9 mouse cellular contexts compared by ENCODE assay signal in the genomic region with DNA sequence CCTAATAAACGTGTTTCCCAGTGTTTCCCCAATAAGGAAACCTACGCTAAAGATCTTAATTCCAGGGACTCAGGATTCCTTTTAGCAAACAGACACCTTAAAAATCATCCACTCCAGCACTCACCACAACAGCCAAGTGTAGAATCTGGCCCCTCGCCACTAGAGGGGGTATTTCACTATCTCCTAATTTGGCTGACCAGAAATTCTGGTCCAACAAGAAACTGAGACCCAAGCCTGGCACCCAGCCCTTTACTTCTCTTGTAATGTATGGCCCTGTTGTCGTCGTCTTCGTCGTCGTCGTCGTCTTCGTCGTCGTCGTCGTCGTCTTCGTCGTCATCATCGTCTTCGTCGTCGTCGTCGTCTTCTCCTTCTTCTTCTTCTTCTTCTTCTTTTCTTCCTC. TPM values are rescaled to one million over a fixed set of nuclear protein-coding genes. Genes with fewer than 3 reads are reported as not detected.
DNase-seq lines count a peak whose midpoint lies in the region; ATAC-seq and TF ChIP-seq lines count a peak whose summit lies in the region.
"Had no signal": no experiment of that assay in that cellular context is flagged by ENCODE, and none has a peak within 500 bp of the region (broad histone marks: within the 10 kb centered on the region; RNA-seq: fewer than 3 reads in every experiment).

No protein-coding gene starts in this region.

- no peaks in the 10 kb centered on the region for H3K36me3 ChIP-seq in kidney, adult 2 months (ENCODE audit: control insufficient read depth, insufficient read depth, low read length)
- H3K36me3 ChIP-seq in E14TG2a.4 (ENCODE audit: insufficient read depth, low read length), result no peaks in the 10 kb centered on the region
- H3K36me3 ChIP-seq in intestine, embryonic 15.5 days, result no peaks in the 10 kb centered on the region
- no peaks in the 10 kb centered on the region for H3K36me3 ChIP-seq in hindbrain, embryonic 14.5 days (replicated peaks; ENCODE audit: control insufficient read depth, insufficient read depth)
- H3K36me3 ChIP-seq: heart, embryonic 15.5 days had no signal

- intact Hi-C loops in gastrocnemius, postnatal 36 days (cut with DNase I), result no loop called here

- TF ChIP-seq CTCF in kidney, adult 2 months (conservative IDR thresholded peaks at IDR 0.05; ENCODE audit: insufficient read depth, insufficient read length, low read depth, low read length), result peak; percentile 47
- peak; percentile 59 for TF ChIP-seq CTCF in E14TG2a.4 (conservative IDR thresholded peaks at IDR 0.05; ENCODE audit: low read length)

- no peaks in the 10 kb centered on the region for H3K27me3 ChIP-seq in kidney, adult 2 months (replicated peaks; ENCODE audit: control insufficient read depth, insufficient read depth, low read length)
- peaks cover 12% of the 10 kb centered on the region; the same call in 1 of the 2 replicates for H3K27me3 ChIP-seq in E14TG2a.4 (ENCODE audit: insufficient read depth, low read length)
- no peaks in the 10 kb centered on the region for H3K27me3 ChIP-seq in intestine, embryonic 15.5 days (replicated peaks)
- no peaks in the 10 kb centered on the region for H3K27me3 ChIP-seq in hindbrain, embryonic 14.5 days (ENCODE audit: control insufficient read depth, insufficient read depth, low read length)
- H3K27me3 ChIP-seq: heart, embryonic 15.5 days had no signal

- DNase-seq in kidney, adult 2 months, result peak; percentile 43
- no peak for DNase-seq in kidney, adult 18-20 months
- peak; percentile 51 for DNase-seq in 416B (ENCODE audit: low read depth)
- DNase-seq in induced T-regulatory cell, adult 2 months (ENCODE audit: low read depth), result peak; percentile 78
- DNase-seq in gastrocnemius, postnatal 36 days, result no peak
- DNase-seq in hindbrain, embryonic 14.5 days (ENCODE audit: low spot score), result no peak

- no peaks in the 10 kb centered on the region for H3K9me3 ChIP-seq in E14TG2a.4 (ENCODE audit: low read length)
- no peaks in the 10 kb centered on the region for H3K9me3 ChIP-seq in intestine, embryonic 15.5 days
- no peaks in the 10 kb centered on the region for H3K9me3 ChIP-seq in hindbrain, embryonic 14.5 days (ENCODE audit: control insufficient read depth, low read length)
- H3K9me3 ChIP-seq: heart, embryonic 15.5 days had no signal

- H3K27ac ChIP-seq in kidney, adult 2 months (ENCODE audit: insufficient read depth, low read depth, low read length), result no peak overlapping the region
- no peak overlapping the region for H3K27ac ChIP-seq in intestine, embryonic 15.5 days
- no peak overlapping the region for H3K27ac ChIP-seq in hindbrain, embryonic 14.5 days
- H3K27ac ChIP-seq: heart, embryonic 15.5 days had no signal

- 66% methylated on average over 24 of the region's 24 CpGs for WGBS in kidney, adult 2 months
- 73% methylated on average over 24 of the region's 24 CpGs for WGBS in intestine, embryonic 15.5 days
- 65% methylated on average over 24 of the region's 24 CpGs for WGBS in hindbrain, embryonic 14.5 days

- H3K9ac ChIP-seq in intestine, embryonic 15.5 days, result no peak overlapping the region
- H3K9ac ChIP-seq in hindbrain, embryonic 14.5 days, result no peak overlapping the region
- H3K9ac ChIP-seq: heart, embryonic 15.5 days had no signal

- no peak for TF ChIP-seq POLR2A in kidney, adult 2 months (IDR thresholded peaks at IDR 0.05; ENCODE audit: low read depth, low read length)

- no peak for ATAC-seq in intestine, embryonic 15.5 days
- no peak for ATAC-seq in hindbrain, embryonic 14.5 days (ENCODE audit: low FRiP score)

- H3K4me2 ChIP-seq in intestine, embryonic 15.5 days (replicated peaks), result no peak overlapping the region
- H3K4me2 ChIP-seq in hindbrain, embryonic 14.5 days (replicated peaks), result no peak overlapping the region
- H3K4me2 ChIP-seq: heart, embryonic 15.5 days had no signal

- H3K4me1 ChIP-seq in kidney, adult 2 months (ENCODE audit: control insufficient read depth, insufficient read depth, low read length), result no peaks in the 10 kb centered on the region
- H3K4me1 ChIP-seq in E14TG2a.4 (replicated peaks; ENCODE audit: low read depth, low read length), result no peaks in the 10 kb centered on the region
- H3K4me1 ChIP-seq in intestine, embryonic 15.5 days (replicated peaks), result no peaks in the 10 kb centered on the region
- no peaks in the 10 kb centered on the region for H3K4me1 ChIP-seq in hindbrain, embryonic 14.5 days (replicated peaks; ENCODE audit: control insufficient read depth, insufficient read depth, low read length)
- H3K4me1 ChIP-seq: heart, embryonic 15.5 days had no signal

- no peak overlapping the region for H3K4me3 ChIP-seq in kidney, adult 2 months (ENCODE audit: insufficient read depth, low read depth, low read length)
- H3K4me3 ChIP-seq in E14TG2a.4 (replicated peaks; ENCODE audit: low read length), result no peak overlapping the region
- H3K4me3 ChIP-seq in intestine, embryonic 15.5 days (replicated peaks), result no peak overlapping the region
- no peak overlapping the region for H3K4me3 ChIP-seq in hindbrain, embryonic 14.5 days (replicated peaks; ENCODE audit: low read length)
- H3K4me3 ChIP-seq: heart, embryonic 15.5 days had no signal

RNA-seq across cellular contexts. Expression of a gene that starts 15.3 kb away (rescaled TPM):
- polyA plus RNA-seq in kidney, adult 2 months (2012; rRNA removed), result 0.30 and 0.72 TPM in 2 replicates
- 1 to 10 TPM; 9.1 to 9.5 TPM for total RNA-seq in gastrocnemius, postnatal 36 days (2021)
- 0.19 and 0.23 TPM in 2 replicates for polyA plus RNA-seq in intestine, embryonic 15.5 days (2015; fragmentation: Nextera tagmentation; extraction: Ambion mirVana)
- polyA plus RNA-seq in hindbrain, embryonic 14.5 days (2014; fragmentation: Nextera tagmentation; extraction: Ambion mirVana), result 1.6 and 2.3 TPM in 2 replicates

Comparison
In these comparisons a context has a peak if more than half of its experiments do, and no peak if none do; other contexts are left out.
1. DNase-seq: peak in kidney, adult 2 months (single experiment), 416B (single experiment) and induced T-regulatory cell, adult 2 months (single experiment); none in kidney, adult 18-20 months (single experiment), gastrocnemius, postnatal 36 days (0 of 2) and hindbrain, embryonic 14.5 days (single experiment).